Mouse (Mus musculus): ENCODE measurements around the gene Fbxo30. TPM values are rescaled to one million over a fixed set of nuclear protein-coding genes. Genes with fewer than 3 reads are reported as not detected.
A peak's percentile ranks its signal among the peaks of the same experiment; 100 is the strongest.
"Not testable (repeated sequence)": the region's sequence is repeated elsewhere in the genome, so short reads cannot be mapped to it uniquely, and the experiment has no call there.

The Fbxo30 gene
- 21.9 and 22.3 TPM in 2 replicates for polyA plus RNA-seq (2015; fragmentation: Nextera tagmentation; extraction: Ambion mirVana)

- peaks cover 16% of the 10 kb centered on the region for H3K4me1 ChIP-seq
- peak within 1 kb of the TSS; percentile 99 for H3K4me3 ChIP-seq
- H3K27me3 ChIP-seq (replicated peaks), result no peaks in the 10 kb centered on the region
- no peaks in the 10 kb centered on the region for H3K9me3 ChIP-seq
- peak within 1 kb of the TSS; percentile 98 for H3K27ac ChIP-seq
- H3K4me2 ChIP-seq, result peak within 1 kb of the TSS; percentile 89
- peak within 1 kb of the TSS; percentile 92 for H3K9ac ChIP-seq
- H3K36me3 ChIP-seq (replicated peaks), result no peaks in the 10 kb centered on the region
- peak; percentile 96 for ATAC-seq (replicated peaks)
- under 1% methylated on average over 88 of the region's 93 CpGs for WGBS
These were observed at the start of gene Fbxo30 for GRCm38 (mm10) chr10:11280578-11281463. Gene Fbxo30, plus strand, starts transcription at chr10:11281330.

- no peaks in the 10 kb centered on the region for H3K27me3 ChIP-seq (replicated peaks)
- H3K9ac ChIP-seq, result no peak overlapping the region
- no peak for ATAC-seq (replicated peaks)
- WGBS, result 75% methylated on average over 3 of the region's 3 CpGs
- no peaks in the 10 kb centered on the region for H3K36me3 ChIP-seq (replicated peaks)
- H3K4me3 ChIP-seq, result no peak overlapping the region
- H3K27ac ChIP-seq, result no peak overlapping the region
- no peaks in the 10 kb centered on the region for H3K4me1 ChIP-seq
- H3K9me3 ChIP-seq, result no peaks in the 10 kb centered on the region
- no peak overlapping the region for H3K4me2 ChIP-seq
These were observed 47.9 kb upstream of the Fbxo30 start for GRCm38 (mm10) chr10:11233208-11233607.

GRCm38 (mm10) chr10:11242988-11243387 lies 38.1 kb upstream of the Fbxo30 start:
- not testable (repeated sequence) for H3K27me3 ChIP-seq (replicated peaks)

GRCm38 (mm10) chr10:11248210-11248609 lies 32.9 kb upstream of the Fbxo30 start:
- Histone ChIP-seq H3K36me3 (replicated peaks) (no peaks in the 10 kb centered on the region), H3K4me3 (no peak overlapping the region), H3K27ac (no peak overlapping the region), H3K9ac (no peak overlapping the region), H3K4me1 (no peaks in the 10 kb centered on the region), H3K9me3 (no peaks in the 10 kb centered on the region), H3K27me3 (replicated peaks) (no peaks in the 10 kb centered on the region), H3K4me2 (no peak overlapping the region)
- 90% methylated on average over 3 of the region's 3 CpGs for WGBS
- ATAC-seq (replicated peaks), result no peak

More at GRCm38 (mm10) chr10:11242988-11243387, 38.1 kb upstream of the Fbxo30 start:
- H3K4me3 ChIP-seq; H3K9ac ChIP-seq; H3K27ac ChIP-seq; ATAC-seq (replicated peaks); H3K4me2 ChIP-seq; H3K9me3 ChIP-seq; H3K4me1 ChIP-seq; H3K36me3 ChIP-seq (replicated peaks): not testable (repeated sequence)
- 57% methylated on average over 3 of the region's 3 CpGs for WGBS

- Histone ChIP-seq H3K9me3 (no peaks in the 10 kb centered on the region), H3K9ac (no peak overlapping the region), H3K4me3 (no peak overlapping the region), H3K36me3 (replicated peaks) (no peaks in the 10 kb centered on the region), H3K4me1 (no peaks in the 10 kb centered on the region), H3K4me2 (no peak overlapping the region), H3K27ac (no peak overlapping the region), H3K27me3 (replicated peaks) (no peaks in the 10 kb centered on the region)
- ATAC-seq (replicated peaks), result no peak
- WGBS, result 48% methylated on average over 2 of the region's 2 CpGs
These were observed 30.7 kb upstream of the Fbxo30 start for GRCm38 (mm10) chr10:11250247-11250997.

GRCm38 (mm10) chr10:11253581-11253980 lies 27.5 kb upstream of the Fbxo30 start:
- WGBS, result 86% methylated on average over 4 of the region's 4 CpGs
- not testable (repeated sequence) for H3K27me3 ChIP-seq (replicated peaks); H3K36me3 ChIP-seq (replicated peaks); ATAC-seq (replicated peaks); H3K27ac ChIP-seq; H3K9ac ChIP-seq; H3K4me1 ChIP-seq; H3K4me3 ChIP-seq; H3K4me2 ChIP-seq; H3K9me3 ChIP-seq

- H3K36me3 ChIP-seq (replicated peaks), result no peaks in the 10 kb centered on the region
- no peak overlapping the region for H3K27ac ChIP-seq
- H3K4me3 ChIP-seq, result no peak overlapping the region
- no peaks in the 10 kb centered on the region for H3K9me3 ChIP-seq
- no peaks in the 10 kb centered on the region for H3K4me1 ChIP-seq
- H3K9ac ChIP-seq, result no peak overlapping the region
- no peak for ATAC-seq (replicated peaks)
- no peak overlapping the region for H3K4me2 ChIP-seq
- no peaks in the 10 kb centered on the region for H3K27me3 ChIP-seq (replicated peaks)
These were observed 21.0 kb upstream of the Fbxo30 start for GRCm38 (mm10) chr10:11260119-11260518.

- ATAC-seq (replicated peaks); H3K27me3 ChIP-seq (replicated peaks); H3K4me2 ChIP-seq; H3K9ac ChIP-seq; H3K4me1 ChIP-seq; H3K9me3 ChIP-seq; H3K27ac ChIP-seq; H3K4me3 ChIP-seq; H3K36me3 ChIP-seq (replicated peaks): not testable (repeated sequence)
- WGBS, result 90% methylated on average over 2 of the region's 2 CpGs
These were observed 18.8 kb upstream of the Fbxo30 start for GRCm38 (mm10) chr10:11262292-11262691.

GRCm38 (mm10) chr10:11263795-11264194 lies 17.3 kb upstream of the Fbxo30 start:
- H3K27ac ChIP-seq; H3K4me3 ChIP-seq; H3K4me1 ChIP-seq; H3K36me3 ChIP-seq (replicated peaks); H3K9me3 ChIP-seq; ATAC-seq (replicated peaks); H3K27me3 ChIP-seq (replicated peaks); H3K4me2 ChIP-seq; H3K9ac ChIP-seq: not testable (repeated sequence)
- WGBS, result 86% methylated on average over 2 of the region's 2 CpGs

GRCm38 (mm10) chr10:11269165-11269564 lies 12.0 kb upstream of the Fbxo30 start:
- no peak overlapping the region for H3K4me3 ChIP-seq
- no peaks in the 10 kb centered on the region for H3K27me3 ChIP-seq (replicated peaks)
- no peak overlapping the region for H3K4me2 ChIP-seq
- no peak overlapping the region for H3K27ac ChIP-seq
- no peaks in the 10 kb centered on the region for H3K9me3 ChIP-seq
- no peak for ATAC-seq (replicated peaks)
- H3K4me1 ChIP-seq, result no peaks in the 10 kb centered on the region
- H3K36me3 ChIP-seq (replicated peaks), result no peaks in the 10 kb centered on the region
- no peak overlapping the region for H3K9ac ChIP-seq

GRCm38 (mm10) chr10:11274431-11274830 lies 6.7 kb upstream of the Fbxo30 start:
- Histone ChIP-seq H3K4me1 (no peaks in the 10 kb centered on the region), H3K4me3 (no peak overlapping the region), H3K4me2 (no peak overlapping the region), H3K9me3 (no peaks in the 10 kb centered on the region), H3K9ac (no peak overlapping the region), H3K36me3 (replicated peaks) (no peaks in the 10 kb centered on the region), H3K27me3 (replicated peaks) (no peaks in the 10 kb centered on the region), H3K27ac (no peak overlapping the region)
- WGBS, result 26% methylated on average over 1 of the region's 1 CpGs
- no peak for ATAC-seq (replicated peaks)

- ATAC-seq (replicated peaks), result no peak; the same call in 1 of the 2 replicates
- Histone ChIP-seq H3K36me3 (replicated peaks) (no peaks in the 10 kb centered on the region), H3K4me2 (peak overlapping the region; percentile 89), H3K27ac (peak overlapping the region; percentile 98), H3K9me3 (no peaks in the 10 kb centered on the region), H3K4me1 (peaks cover 16% of the 10 kb centered on the region), H3K4me3 (peak overlapping the region; percentile 99), H3K9ac (peak overlapping the region; percentile 92), H3K27me3 (replicated peaks) (no peaks in the 10 kb centered on the region)
- 7% methylated on average over 6 of the region's 6 CpGs for WGBS
These were observed 924 bp upstream of the Fbxo30 start for GRCm38 (mm10) chr10:11280235-11280577.

Measured in midbrain, embryonic 15.5 days (tissue).